Mouse (Mus musculus) hindbrain, postnatal 0 days (tissue): ENCODE results near the gene Pcdh7. TPM values are rescaled to one million over a fixed set of nuclear protein-coding genes. Genes with fewer than 3 reads are reported as not detected.

Source experiments
- ATAC-seq: fragments of 200-750 bp; cut with Nextera tagmentation; 2 replicates; pipeline ENCODE4 v1.8.0; 2017; ENCODE audit warnings: mild to moderate bottlenecking, moderate TSS enrichment, moderate library complexity
- DNase-seq: peaks from one replicate; pipeline ENCODE4 v3.0.0-alpha.2; 2015; ENCODE audit warnings: low spot score
- H3K27ac ChIP-seq: fragments of 300-500 bp; sonication (generic); 2 replicates; pipeline ENCODE4 v1.5.1; 2014; ENCODE audit warnings: mild to moderate bottlenecking
- H3K27me3 ChIP-seq: fragments of 300-500 bp; sonication (generic); 2 replicates; pipeline ENCODE4 v1.6.1; 2014; ENCODE audit warnings: low read length, mixed read lengths; ENCODE audit not compliant: insufficient read depth
- H3K36me3 ChIP-seq: fragments of 300-500 bp; sonication (generic); 2 replicates; pipeline ENCODE4 v1.6.1; 2014; ENCODE audit warnings: low read length, mixed read lengths; ENCODE audit not compliant: insufficient read depth
- H3K4me1 ChIP-seq: fragments of 300-500 bp; sonication (generic); 2 replicates; pipeline ENCODE4 v1.6.1; 2014; ENCODE audit warnings: antibody characterized with exemption, low read length, mixed read lengths; ENCODE audit not compliant: insufficient read depth
- H3K4me2 ChIP-seq: fragments of 300-500 bp; sonication (generic); 2 replicates; pipeline ENCODE4 v1.6.1; 2014; ENCODE audit warnings: low read depth, mild to moderate bottlenecking, low read length, moderate library complexity, mixed read lengths
- H3K4me3 ChIP-seq: fragments of 300-500 bp; sonication (generic); 2 replicates; pipeline ENCODE4 v1.5.1; 2014; ENCODE audit warnings: low read length
- H3K9ac ChIP-seq: fragments of 300-500 bp; sonication (generic); replicated peaks from 2 replicates; pipeline ENCODE4 v1.6.1; 2014; ENCODE audit warnings: mild to moderate bottlenecking, low read length, moderate library complexity, mixed read lengths
- H3K9me3 ChIP-seq: fragments of 300-500 bp; sonication (generic); 2 replicates; pipeline ENCODE4 v1.6.1; 2016; ENCODE audit warnings: low read length, mixed read lengths
- CTCF ChIP-seq: IDR thresholded peaks from 2 replicates; pipeline ENCODE4 v1.5.1; 2016; ENCODE audit warnings: antibody characterized with exemption, control low read depth, low read depth
- WGBS: fragments of 180-500 bp; shearing (Covaris S2); extraction: QIAGEN DNeasy Blood & Tissue Kit; methylation state at CpG from one replicate; pipeline ENCODE4 v1.1.7; 2014; 5-methylcytosine and 5-hydroxymethylcytosine counted together
- polyA plus RNA-seq: library from polyadenylated mRNA; unstranded; fragments of >200 nt; fragmentation: Nextera tagmentation; extraction: Ambion mirVana; gene quantifications from 2 replicates; pipeline ENCODE4 v1.2.1, GENCODE M21; 2015
- total RNA-seq: library from RNA; depleted of rRNA; stranded (reverse); fragments of >200 nt; gene quantifications from 2 replicates; pipeline ENCODE4 v1.2.3, GENCODE M21; 2014

Gene Pcdh7
- total and polyA plus RNA-seq, 2 experiments from 2014 or later: 26.1 to 152 TPM

GRCm38 (mm10) chr5:57772711-57773110 is 54.9 kb downstream of the Pcdh7 start:
- TF ChIP-seq CTCF: no peak
- Histone ChIP-seq H3K9me3 (no peaks in the 10 kb centered on the region), H3K27ac (no peak overlapping the region), H3K27me3 (no peaks in the 10 kb centered on the region), H3K4me3 (no peak overlapping the region), H3K36me3 (no peaks in the 10 kb centered on the region), H3K4me1 (no peaks in the 10 kb centered on the region), H3K4me2 (no peak overlapping the region), H3K9ac (no peak overlapping the region)
- DNase-seq: no peak
- 77% methylated on average over 3 of the region's 3 CpGs for WGBS
- ATAC-seq: no peak

GRCm38 (mm10) chr5:57774496-57774895 is 56.7 kb downstream of the Pcdh7 start:
- Histone ChIP-seq H3K9ac (no peak overlapping the region), H3K4me2 (no peak overlapping the region), H3K4me3 (no peak overlapping the region), H3K27ac (no peak overlapping the region), H3K4me1 (no peaks in the 10 kb centered on the region), H3K27me3 (no peaks in the 10 kb centered on the region), H3K36me3 (no peaks in the 10 kb centered on the region), H3K9me3 (no peaks in the 10 kb centered on the region)
- DNase-seq (no peak), ATAC-seq (no peak)
- no peak for TF ChIP-seq CTCF
- WGBS: 72% methylated on average over 2 of the region's 2 CpGs

GRCm38 (mm10) chr5:57778093-57778492 is 60.3 kb downstream of the Pcdh7 start:
- TF ChIP-seq CTCF: no peak
- Histone ChIP-seq H3K36me3 (no peaks in the 10 kb centered on the region), H3K27ac (no peak overlapping the region), H3K4me3 (no peak overlapping the region), H3K27me3 (no peaks in the 10 kb centered on the region), H3K4me1 (no peaks in the 10 kb centered on the region), H3K4me2 (no peak overlapping the region), H3K9me3 (no peaks in the 10 kb centered on the region), H3K9ac (no peak overlapping the region)
- DNase-seq (no peak), ATAC-seq (no peak)
- 58% methylated on average over 3 of the region's 3 CpGs for WGBS

- H3K9me3 ChIP-seq: no peaks in the 10 kb centered on the region
- no peak overlapping the region for H3K4me3 ChIP-seq
- no peaks in the 10 kb centered on the region for H3K27me3 ChIP-seq
- ATAC-seq: no peak
- H3K27ac ChIP-seq: no peak overlapping the region
- H3K4me1 ChIP-seq: no peaks in the 10 kb centered on the region
- H3K36me3 ChIP-seq: no peaks in the 10 kb centered on the region
- no peak overlapping the region for H3K9ac ChIP-seq
- no peak for DNase-seq
- TF ChIP-seq CTCF: no peak
- no peak overlapping the region for H3K4me2 ChIP-seq
These were observed 62.2 kb downstream of the Pcdh7 start for GRCm38 (mm10) chr5:57779951-57780350.

GRCm38 (mm10) chr5:57780574-57780973 is 62.8 kb downstream of the Pcdh7 start:
- H3K27ac ChIP-seq: no peak overlapping the region
- no peak overlapping the region for H3K4me2 ChIP-seq
- no peak for TF ChIP-seq CTCF
- H3K4me1 ChIP-seq: no peaks in the 10 kb centered on the region
- no peak overlapping the region for H3K4me3 ChIP-seq
- WGBS: 92% methylated on average over 4 of the region's 4 CpGs
- DNase-seq (no peak), ATAC-seq (no peak)
- no peaks in the 10 kb centered on the region for H3K36me3 ChIP-seq
- no peak overlapping the region for H3K9ac ChIP-seq
- no peaks in the 10 kb centered on the region for H3K9me3 ChIP-seq
- H3K27me3 ChIP-seq: no peaks in the 10 kb centered on the region

- Histone ChIP-seq H3K27ac (no peak overlapping the region), H3K27me3 (no peaks in the 10 kb centered on the region), H3K9ac (no peak overlapping the region), H3K9me3 (no peaks in the 10 kb centered on the region), H3K4me3 (no peak overlapping the region), H3K4me1 (no peaks in the 10 kb centered on the region), H3K4me2 (no peak overlapping the region), H3K36me3 (no peaks in the 10 kb centered on the region)
- DNase-seq: no peak
- no peak for TF ChIP-seq CTCF
- 79% methylated on average over 5 of the region's 5 CpGs for WGBS
- no peak for ATAC-seq
These were observed 64.2 kb downstream of the Pcdh7 start for GRCm38 (mm10) chr5:57781950-57782349.

- TF ChIP-seq CTCF: no peak
- Histone ChIP-seq H3K4me2 (no peak overlapping the region), H3K9ac (no peak overlapping the region), H3K4me1 (no peaks in the 10 kb centered on the region), H3K27me3 (no peaks in the 10 kb centered on the region), H3K9me3 (no peaks in the 10 kb centered on the region), H3K36me3 (no peaks in the 10 kb centered on the region), H3K27ac (no peak overlapping the region), H3K4me3 (no peak overlapping the region)
- 70% methylated on average over 3 of the region's 3 CpGs for WGBS
- DNase-seq: no peak
- ATAC-seq: no peak
These were observed 64.8 kb downstream of the Pcdh7 start for GRCm38 (mm10) chr5:57782546-57782945.
